Mouse (Mus musculus) lung, postnatal 0 days (tissue): ENCODE data around the gene Elk3. TPM values are rescaled to one million over a fixed set of nuclear protein-coding genes. Genes with fewer than 3 reads are reported as not detected.

Experiments
- ATAC-seq: fragments of 200-750 bp; cut with Nextera tagmentation; 2 replicates; pipeline ENCODE4 v1.8.0; 2017; ENCODE audit warnings: moderate library complexity
- DNase-seq: peaks from one replicate; pipeline ENCODE4 v3.0.0-alpha.2; 2016; ENCODE audit warnings: low spot score
- H3K27ac ChIP-seq: fragments of 300-500 bp; sonication (generic); 2 replicates; pipeline ENCODE4 v1.5.1; 2014; ENCODE audit warnings: antibody characterized with exemption, mild to moderate bottlenecking, low read length, mixed read lengths
- H3K27me3 ChIP-seq: fragments of 300-500 bp; sonication (generic); replicated peaks from 2 replicates; pipeline ENCODE4 v1.6.1; 2014; ENCODE audit warnings: low read length, mixed read lengths; ENCODE audit not compliant: insufficient read depth
- H3K36me3 ChIP-seq: fragments of 300-500 bp; sonication (generic); 2 replicates; pipeline ENCODE4 v1.6.1; 2014; ENCODE audit warnings: low read length, mixed read lengths; ENCODE audit not compliant: insufficient read depth
- H3K4me1 ChIP-seq: fragments of 300-500 bp; sonication (generic); 2 replicates; pipeline ENCODE4 v1.6.1; 2014; ENCODE audit warnings: antibody characterized with exemption, low read depth, low read length, mixed read lengths; ENCODE audit not compliant: insufficient read depth
- H3K4me2 ChIP-seq: fragments of 300-500 bp; sonication (generic); replicated peaks from 2 replicates; pipeline ENCODE4 v1.6.1; 2014; ENCODE audit warnings: low read depth, mild to moderate bottlenecking, low read length, moderate library complexity, mixed read lengths
- H3K4me3 ChIP-seq: fragments of 300-500 bp; sonication (generic); 2 replicates; pipeline ENCODE4 v1.5.1; 2014; ENCODE audit warnings: low read depth, low read length
- H3K9ac ChIP-seq: fragments of 300-500 bp; sonication (generic); replicated peaks from 2 replicates; pipeline ENCODE4 v1.6.1; 2014; ENCODE audit warnings: low read depth, mild to moderate bottlenecking
- H3K9me3 ChIP-seq: fragments of 300-500 bp; sonication (generic); 2 replicates; pipeline ENCODE4 v1.6.1; 2016; ENCODE audit warnings: low read length, mixed read lengths
- CTCF ChIP-seq: IDR thresholded peaks from 2 replicates; pipeline ENCODE4 v1.5.1; 2016; ENCODE audit warnings: antibody characterized with exemption, mild to moderate bottlenecking
- EP300 ChIP-seq: IDR thresholded peaks from 2 replicates; pipeline ENCODE4 v1.6.1; 2016; ENCODE audit warnings: antibody characterized with exemption, mild to moderate bottlenecking, control low read depth
- whole genome bisulfite sequencing: fragments of 180-500 bp; shearing (Covaris S2); extraction: QIAGEN DNeasy Blood & Tissue Kit; methylation state at CpG from one replicate; pipeline ENCODE4 v1.1.7; 2014; 5-methylcytosine and 5-hydroxymethylcytosine counted together
- polyA plus RNA-seq: library from polyadenylated mRNA; unstranded; fragments of >200 nt; fragmentation: Nextera tagmentation; extraction: Ambion mirVana; gene quantifications from 2 replicates; pipeline ENCODE4 v1.2.1, GENCODE M21; 2015

Elk3 gene
- polyA plus RNA-seq, 1 experiment from 2014 or later = 56.0 TPM

DNA sequence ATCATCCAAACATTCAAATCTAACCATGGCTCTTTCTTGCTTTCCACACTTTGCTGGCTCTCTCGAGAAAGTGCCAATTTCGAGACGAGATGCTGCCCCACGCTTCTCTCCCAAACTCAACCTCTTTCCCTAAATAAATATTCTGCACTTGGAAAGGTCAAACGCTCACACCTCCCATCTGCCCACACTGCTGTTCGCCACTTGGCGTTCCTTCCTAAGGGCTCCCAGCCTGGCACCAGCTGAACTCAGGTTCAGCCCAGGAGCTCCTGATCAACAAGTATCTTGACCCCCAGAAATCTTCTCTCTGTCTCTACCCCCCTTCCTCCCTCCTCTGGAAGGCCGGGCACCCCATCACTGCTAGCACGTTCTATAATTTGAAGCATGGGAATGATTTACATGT is 34.1 kb downstream of the Elk3 start:
- no peak for ATAC-seq
- DNase-seq = no peak
- peak overlapping the region; percentile 51 for H3K4me2 ChIP-seq
- H3K9ac ChIP-seq = no peak overlapping the region
- H3K9me3 ChIP-seq = no peaks in the 10 kb centered on the region
- no peak for TF ChIP-seq EP300
- no peak for TF ChIP-seq CTCF
- no peak overlapping the region for H3K4me3 ChIP-seq
- peaks cover 7% of the 10 kb centered on the region; the same call in 1 of the 2 replicates for H3K4me1 ChIP-seq
- H3K36me3 ChIP-seq = no peaks in the 10 kb centered on the region
- peak overlapping the region; percentile 9; the same call in 1 of the 2 replicates for H3K27ac ChIP-seq
- H3K27me3 ChIP-seq = no peaks in the 10 kb centered on the region
- WGBS = 30% methylated on average over 9 of the region's 9 CpGs

DNA sequence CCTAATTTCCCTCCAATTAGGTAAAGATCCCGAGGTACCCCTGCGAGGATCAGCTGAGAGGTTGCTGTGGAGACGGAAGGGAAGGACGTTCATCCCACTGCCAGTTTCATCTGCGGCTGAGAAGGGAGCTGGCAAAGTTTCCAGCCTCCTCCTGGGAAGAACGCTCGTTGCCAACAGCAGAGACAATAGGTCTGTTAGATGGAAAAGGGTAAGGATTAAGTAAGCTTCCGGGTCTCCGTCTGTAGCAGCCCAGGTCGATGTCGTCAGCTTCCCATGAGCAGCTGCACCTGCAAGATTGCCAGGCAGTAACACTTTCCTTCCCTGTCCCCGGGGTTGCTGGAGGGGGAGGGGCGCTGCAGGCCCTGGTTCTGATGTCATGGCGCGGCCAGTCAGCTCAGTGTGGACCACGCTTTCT is 34.6 kb downstream of the Elk3 start:
- Histone ChIP-seq H3K9me3 (no peaks in the 10 kb centered on the region), H3K4me2 (peak overlapping the region; percentile 51), H3K4me3 (peak overlapping the region; percentile 23; the same call in 1 of the 2 replicates), H3K4me1 (peaks cover 7% of the 10 kb centered on the region; the same call in 1 of the 2 replicates), H3K9ac (no peak overlapping the region), H3K27me3 (no peaks in the 10 kb centered on the region), H3K27ac (no peak overlapping the region; the same call in 1 of the 2 replicates), H3K36me3 (no peaks in the 10 kb centered on the region)
- DNase-seq = peak; percentile 80
- 0 out of 2 replicates have a peak, but pooled peaks have one; percentile 35 for TF ChIP-seq EP300
- no peak for TF ChIP-seq CTCF
- 12% methylated on average over 16 of the region's 16 CpGs for WGBS
- peak; percentile 76 for ATAC-seq

DNA sequence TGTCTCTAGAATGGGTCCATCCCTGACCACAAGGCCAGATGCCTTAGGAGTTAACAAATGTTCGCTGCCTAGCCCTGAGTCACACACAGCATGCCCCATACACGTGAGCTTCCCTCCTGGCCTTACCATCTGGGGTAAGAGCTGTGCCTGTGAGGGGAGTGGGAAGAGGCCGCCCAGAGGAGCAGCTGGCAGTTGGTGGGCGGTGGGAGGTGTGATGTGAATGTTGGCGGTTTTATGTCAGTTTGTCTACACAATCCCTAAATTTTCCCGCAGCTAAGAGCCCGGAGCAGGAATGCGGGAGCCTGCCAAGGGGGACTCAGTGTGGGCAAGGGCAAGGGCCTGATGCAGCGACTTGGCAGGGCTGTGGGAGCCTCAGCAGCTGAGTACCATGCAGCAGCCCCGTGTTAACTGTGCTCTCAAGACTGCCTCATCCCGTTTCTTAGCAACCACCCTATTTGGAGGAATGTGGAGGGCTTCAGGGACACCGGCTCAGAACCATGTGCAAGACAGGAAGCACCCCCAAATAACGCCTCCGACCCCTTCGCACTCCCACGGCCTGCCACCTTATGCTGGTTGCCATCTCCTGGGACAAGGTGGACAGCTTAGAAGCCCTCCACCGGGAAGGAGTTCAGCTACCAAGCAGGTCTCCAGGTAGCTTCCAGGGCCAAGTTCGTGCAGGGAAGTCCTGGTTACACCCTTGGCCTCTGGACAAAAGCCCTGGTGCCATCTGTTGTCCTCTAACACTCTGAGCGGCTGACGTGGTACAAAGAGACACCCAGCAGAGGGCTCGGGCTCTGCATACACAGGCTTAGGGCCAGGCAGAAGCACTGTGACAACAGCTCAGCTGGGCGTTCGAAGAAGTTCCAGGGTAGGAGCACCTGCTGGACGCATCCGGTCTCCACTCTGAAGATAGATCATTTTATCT is 35.5 kb downstream of the Elk3 start:
- Histone ChIP-seq H3K27ac (no peak overlapping the region), H3K4me1 (peaks cover 7% of the 10 kb centered on the region; the same call in 1 of the 2 replicates), H3K9ac (no peak overlapping the region), H3K4me2 (peak overlapping the region; percentile 51; the same call in 1 of the 2 replicates), H3K36me3 (no peaks in the 10 kb centered on the region), H3K9me3 (no peaks in the 10 kb centered on the region), H3K27me3 (no peaks in the 10 kb centered on the region), H3K4me3 (no peak overlapping the region)
- WGBS = 47% methylated on average over 25 of the region's 25 CpGs
- no peak for ATAC-seq
- TF ChIP-seq EP300 = no peak
- TF ChIP-seq CTCF = no peak
- DNase-seq = no peak

DNA sequence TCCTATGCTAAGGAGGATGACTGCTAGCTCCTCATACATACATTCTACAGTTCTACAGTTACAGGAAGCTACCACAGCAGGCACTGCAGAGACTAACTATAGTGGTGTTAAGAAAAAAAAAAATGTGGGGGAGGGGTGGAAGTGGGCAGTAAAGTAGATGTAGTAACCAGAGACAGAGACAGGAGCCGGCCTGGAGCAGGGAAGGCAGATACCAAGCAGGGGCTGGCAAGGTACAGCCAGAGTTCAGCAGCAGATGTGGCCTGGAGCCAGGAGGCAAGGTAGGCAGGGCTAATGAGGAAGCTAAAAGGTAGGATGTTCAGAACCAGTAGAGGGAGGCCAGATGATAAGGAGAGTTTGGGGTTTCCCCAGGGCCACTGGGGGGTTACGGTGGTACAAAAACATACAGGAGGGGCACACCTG is 36.6 kb downstream of the Elk3 start:
- ATAC-seq (no peak), DNase-seq (no peak)
- H3K4me1 ChIP-seq = peaks cover 7% of the 10 kb centered on the region; the same call in 1 of the 2 replicates
- no peak overlapping the region for H3K4me3 ChIP-seq
- H3K27ac ChIP-seq = no peak overlapping the region
- H3K9me3 ChIP-seq = no peaks in the 10 kb centered on the region
- H3K9ac ChIP-seq = no peak overlapping the region
- H3K27me3 ChIP-seq = no peaks in the 10 kb centered on the region
- 56% methylated on average over 2 of the region's 2 CpGs for WGBS
- no peak for TF ChIP-seq CTCF
- no peak for TF ChIP-seq EP300
- H3K36me3 ChIP-seq = no peaks in the 10 kb centered on the region
- no peak overlapping the region for H3K4me2 ChIP-seq

DNA sequence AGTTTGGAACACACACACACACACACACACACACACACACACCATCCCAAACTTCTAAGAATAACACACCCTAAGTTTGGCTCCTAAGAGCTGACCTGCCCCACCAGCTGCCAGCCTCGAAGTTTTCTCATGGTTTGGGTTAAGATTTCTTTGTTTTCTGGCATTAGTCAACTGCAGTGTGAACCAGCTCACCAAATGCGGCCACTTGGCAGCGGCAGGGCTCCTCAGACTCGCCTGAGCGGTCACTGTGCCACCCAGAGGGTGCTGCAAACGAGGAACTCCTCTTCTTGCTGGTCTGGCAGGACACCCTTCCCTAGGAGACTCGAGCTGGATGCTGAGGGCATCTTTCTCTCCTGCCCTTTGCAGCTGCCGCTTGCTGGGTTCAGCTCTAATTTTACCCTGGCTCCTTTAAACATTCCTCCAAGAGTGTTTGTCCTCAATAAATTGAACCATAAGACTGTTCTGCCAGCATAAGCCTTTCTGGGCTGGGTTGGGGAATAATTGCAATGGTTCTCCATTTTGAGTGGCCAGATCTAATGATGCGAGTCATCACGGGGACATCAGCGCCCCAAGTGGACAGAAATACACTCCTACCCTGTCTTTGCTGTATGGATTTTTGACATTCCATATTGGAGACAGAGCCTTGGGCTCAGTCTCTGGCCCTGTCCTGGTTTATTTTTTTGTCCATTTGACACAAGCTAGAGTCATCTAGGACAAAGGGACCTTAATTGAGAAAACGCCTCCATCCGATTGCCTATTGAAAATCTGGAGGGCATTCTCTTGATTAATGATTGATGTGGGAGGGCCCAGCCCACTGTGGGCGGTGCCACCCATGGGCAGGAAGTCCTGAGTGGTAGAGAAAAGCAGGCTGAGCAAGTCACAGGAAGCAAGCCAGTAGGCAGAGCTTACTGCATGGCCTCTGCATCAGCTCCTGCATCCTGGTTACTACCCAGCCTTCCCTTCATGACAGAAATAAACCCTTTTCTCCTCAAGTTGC is 37.7 kb downstream of the Elk3 start:
- Histone ChIP-seq H3K9me3 (no peaks in the 10 kb centered on the region), H3K27ac (no peak overlapping the region; the same call in 1 of the 2 replicates), H3K9ac (no peak overlapping the region), H3K27me3 (no peaks in the 10 kb centered on the region), H3K4me2 (no peak overlapping the region), H3K4me1 (peaks cover 7% of the 10 kb centered on the region; the same call in 1 of the 2 replicates), H3K36me3 (no peaks in the 10 kb centered on the region), H3K4me3 (no peak overlapping the region)
- ATAC-seq = peak; percentile 61
- 72% methylated on average over 14 of the region's 14 CpGs for WGBS
- peak; percentile 55 for DNase-seq
- TF ChIP-seq EP300 (0 out of 2 replicates have a peak, but pooled peaks have one; percentile 13), CTCF (peak; percentile 43)
